Mouse (Mus musculus): ENCODE data around the gene Prkce. TPM values are rescaled to one million over a fixed set of nuclear protein-coding genes. Genes with fewer than 3 reads are reported as not detected.

Gene Prkce
- total RNA-seq, 1 experiment from 2014 or later: 32.1 TPM

GRCm38 (mm10) chr17:86592991-86593586 lies 425.5 kb downstream of the Prkce start:
- no peak for ATAC-seq (ENCODE audit: extremely low read depth, insufficient number of reproducible peaks, low FRiP score, poor library complexity, severe bottlenecking)

- ATAC-seq (ENCODE audit: extremely low read depth, insufficient number of reproducible peaks, low FRiP score, poor library complexity, severe bottlenecking): no peak
Observed at GRCm38 (mm10) chr17:86595526-86595925, 427.9 kb downstream of the Prkce start.

GRCm38 (mm10) chr17:86601116-86601515 lies 433.5 kb downstream of the Prkce start:
- ATAC-seq (ENCODE audit: extremely low read depth, insufficient number of reproducible peaks, low FRiP score, poor library complexity, severe bottlenecking): no peak

GRCm38 (mm10) chr17:86601901-86602300 lies 434.3 kb downstream of the Prkce start:
- ATAC-seq (ENCODE audit: extremely low read depth, insufficient number of reproducible peaks, low FRiP score, poor library complexity, severe bottlenecking): no peak

- ATAC-seq (ENCODE audit: extremely low read depth, insufficient number of reproducible peaks, low FRiP score, poor library complexity, severe bottlenecking): no peak
Observed at GRCm38 (mm10) chr17:86603848-86604444, 436.4 kb downstream of the Prkce start.

GRCm38 (mm10) chr17:86607981-86608380 lies 440.4 kb downstream of the Prkce start:
- ATAC-seq (ENCODE audit: extremely low read depth, insufficient number of reproducible peaks, low FRiP score, poor library complexity, severe bottlenecking): no peak

GRCm38 (mm10) chr17:86610271-86610969 lies 442.8 kb downstream of the Prkce start:
- no peak for ATAC-seq (ENCODE audit: extremely low read depth, insufficient number of reproducible peaks, low FRiP score, poor library complexity, severe bottlenecking)

- no peak for ATAC-seq (ENCODE audit: extremely low read depth, insufficient number of reproducible peaks, low FRiP score, poor library complexity, severe bottlenecking)
Observed at GRCm38 (mm10) chr17:86611772-86612171, 444.2 kb downstream of the Prkce start.

- no peak for ATAC-seq (ENCODE audit: extremely low read depth, insufficient number of reproducible peaks, low FRiP score, poor library complexity, severe bottlenecking)
Observed at GRCm38 (mm10) chr17:86615592-86616291, 448.2 kb downstream of the Prkce start.

- ATAC-seq (ENCODE audit: extremely low read depth, insufficient number of reproducible peaks, low FRiP score, poor library complexity, severe bottlenecking): no peak
Observed at GRCm38 (mm10) chr17:86617570-86618237, 450.1 kb downstream of the Prkce start.

GRCm38 (mm10) chr17:86618431-86618861 lies 450.9 kb downstream of the Prkce start:
- no peak for ATAC-seq (ENCODE audit: extremely low read depth, insufficient number of reproducible peaks, low FRiP score, poor library complexity, severe bottlenecking)

GRCm38 (mm10) chr17:86622862-86623261 lies 455.3 kb downstream of the Prkce start:
- no peak for ATAC-seq (ENCODE audit: extremely low read depth, insufficient number of reproducible peaks, low FRiP score, poor library complexity, severe bottlenecking)

GRCm38 (mm10) chr17:86626523-86626922 lies 458.9 kb downstream of the Prkce start:
- ATAC-seq (ENCODE audit: extremely low read depth, insufficient number of reproducible peaks, low FRiP score, poor library complexity, severe bottlenecking): no peak

- no peak for ATAC-seq (ENCODE audit: extremely low read depth, insufficient number of reproducible peaks, low FRiP score, poor library complexity, severe bottlenecking)
Observed at GRCm38 (mm10) chr17:86633131-86633530, 465.5 kb downstream of the Prkce start.

GRCm38 (mm10) chr17:86637311-86637710 lies 469.7 kb downstream of the Prkce start:
- ATAC-seq (ENCODE audit: extremely low read depth, insufficient number of reproducible peaks, low FRiP score, poor library complexity, severe bottlenecking): no peak

- no peak for ATAC-seq (ENCODE audit: extremely low read depth, insufficient number of reproducible peaks, low FRiP score, poor library complexity, severe bottlenecking)
Observed at GRCm38 (mm10) chr17:86639279-86639678, 471.7 kb downstream of the Prkce start.

GRCm38 (mm10) chr17:86647226-86647625 lies 479.6 kb downstream of the Prkce start:
- no peak for ATAC-seq (ENCODE audit: extremely low read depth, insufficient number of reproducible peaks, low FRiP score, poor library complexity, severe bottlenecking)

GRCm38 (mm10) chr17:86648856-86649435 lies 481.4 kb downstream of the Prkce start:
- no peak for ATAC-seq (ENCODE audit: extremely low read depth, insufficient number of reproducible peaks, low FRiP score, poor library complexity, severe bottlenecking)

- no peak for ATAC-seq (ENCODE audit: extremely low read depth, insufficient number of reproducible peaks, low FRiP score, poor library complexity, severe bottlenecking)
Observed at GRCm38 (mm10) chr17:86650241-86650640, 482.7 kb downstream of the Prkce start.
